Mouse (Mus musculus) forebrain, embryonic 14.5 days (tissue): Measurements from ENCODE around the gene Dph2. TPM values are rescaled to one million over a fixed set of nuclear protein-coding genes. Genes with fewer than 3 reads are reported as not detected.

Experiments
- polyA plus RNA-seq: library from polyadenylated mRNA; unstranded; fragments of >200 nt; fragmentation: Nextera tagmentation; extraction: Ambion mirVana; gene quantifications from 2 replicates; pipeline ENCODE4 v1.2.1, GENCODE M21; 2014

The Dph2 gene
- polyA plus RNA-seq, 1 experiment from 2014 or later = 26.8 TPM

Other genes with a start within 250 kb of the Dph2 start
- gene Dmap1, start 209.8 kb downstream of the Dph2 start, polyA plus RNA-seq = 94.9 and 97.6 TPM in 2 replicates
- gene Gm12845, start 167.6 kb downstream of the Dph2 start, polyA plus RNA-seq = not detected in 2 replicates
- not detected in 2 replicates for gene Klf17, start 126.4 kb downstream of the Dph2 start, polyA plus RNA-seq
- gene Slc6a9, start 57.5 kb downstream of the Dph2 start, polyA plus RNA-seq = 8.0 and 9.6 TPM in 2 replicates
- 1.5 and 1.6 TPM in 2 replicates for gene Ccdc24, start 19.5 kb downstream of the Dph2 start, polyA plus RNA-seq
- 49.1 and 50.6 TPM in 2 replicates for gene B4galt2, start 8.5 kb downstream of the Dph2 start, polyA plus RNA-seq
- gene Atp6v0b, start 4.7 kb downstream of the Dph2 start, polyA plus RNA-seq = 483 and 520 TPM in 2 replicates
- 64.1 and 66.2 TPM in 2 replicates for gene Ipo13, start 23.0 kb upstream of the Dph2 start, polyA plus RNA-seq
- 0.22 and 0.36 TPM in 2 replicates for gene Artn, start 37.7 kb upstream of the Dph2 start, polyA plus RNA-seq
- gene St3gal3, start 242.9 kb upstream of the Dph2 start, polyA plus RNA-seq = 10.0 and 11.3 TPM in 2 replicates